Mouse (Mus musculus): ENCODE data around the gene Tanc2. TPM values are rescaled to one million over a fixed set of nuclear protein-coding genes. Genes with fewer than 3 reads are reported as not detected.

The Tanc2 gene
- polyA plus RNA-seq, 1 experiment from 2014 or later: 13.3 TPM

GRCm38 (mm10) chr11:105823759-105824158, 234.0 kb downstream of the Tanc2 start:
- H3K27ac ChIP-seq (ENCODE audit: low read depth): no peak overlapping the region
- WGBS: 58% methylated on average over 2 of the region's 2 CpGs
- DNase-seq (ENCODE audit: low spot score) (no peak), ATAC-seq (replicated peaks; ENCODE audit: low FRiP score, low TSS enrichment, low read depth) (no peak)
- no peak overlapping the region for H3K4me2 ChIP-seq (ENCODE audit: low read length)
- H3K9me3 ChIP-seq (ENCODE audit: control insufficient read depth, low read length): no peaks in the 10 kb centered on the region
- H3K4me1 ChIP-seq (replicated peaks; ENCODE audit: control insufficient read depth, insufficient read depth, low read length): no peaks in the 10 kb centered on the region
- H3K9ac ChIP-seq (ENCODE audit: low read length): no peak overlapping the region
- H3K27me3 ChIP-seq (replicated peaks; ENCODE audit: control insufficient read depth, insufficient read depth, low read length): no peaks in the 10 kb centered on the region
- no peak overlapping the region for H3K4me3 ChIP-seq (ENCODE audit: low read depth, low read length)
- H3K36me3 ChIP-seq (ENCODE audit: control insufficient read depth, insufficient read depth, low read length): no peaks in the 10 kb centered on the region

- no peaks in the 10 kb centered on the region for H3K9me3 ChIP-seq (ENCODE audit: control insufficient read depth, low read length)
- WGBS: 79% methylated on average over 2 of the region's 2 CpGs
Measured at GRCm38 (mm10) chr11:105828175-105828574, 238.4 kb downstream of the Tanc2 start.

GRCm38 (mm10) chr11:105835209-105835608, 245.4 kb downstream of the Tanc2 start:
- WGBS: 91% methylated on average over 4 of the region's 4 CpGs
- H3K27me3 ChIP-seq (replicated peaks; ENCODE audit: control insufficient read depth, insufficient read depth, low read length): no peaks in the 10 kb centered on the region
- no peak overlapping the region for H3K4me3 ChIP-seq (ENCODE audit: low read depth, low read length)
- no peaks in the 10 kb centered on the region for H3K4me1 ChIP-seq (replicated peaks; ENCODE audit: control insufficient read depth, insufficient read depth, low read length)
- H3K27ac ChIP-seq (ENCODE audit: low read depth): no peak overlapping the region
- no peak overlapping the region for H3K9ac ChIP-seq (ENCODE audit: low read length)
- H3K9me3 ChIP-seq (ENCODE audit: control insufficient read depth, low read length): no peaks in the 10 kb centered on the region
- DNase-seq (ENCODE audit: low spot score): no peak
- no peak overlapping the region for H3K4me2 ChIP-seq (ENCODE audit: low read length)
- no peak for ATAC-seq (replicated peaks; ENCODE audit: low FRiP score, low TSS enrichment, low read depth)
- peaks cover 16% of the 10 kb centered on the region for H3K36me3 ChIP-seq (ENCODE audit: control insufficient read depth, insufficient read depth, low read length)

More at GRCm38 (mm10) chr11:105828175-105828574, 238.4 kb downstream of the Tanc2 start:
- DNase-seq (ENCODE audit: low spot score) (no peak), ATAC-seq (replicated peaks; ENCODE audit: low FRiP score, low TSS enrichment, low read depth) (no peak)
- no peaks in the 10 kb centered on the region for H3K4me1 ChIP-seq (replicated peaks; ENCODE audit: control insufficient read depth, insufficient read depth, low read length)
- no peak overlapping the region for H3K27ac ChIP-seq (ENCODE audit: low read depth)
- no peaks in the 10 kb centered on the region for H3K36me3 ChIP-seq (ENCODE audit: control insufficient read depth, insufficient read depth, low read length)
- H3K4me2 ChIP-seq (ENCODE audit: low read length): no peak overlapping the region
- no peak overlapping the region for H3K9ac ChIP-seq (ENCODE audit: low read length)
- H3K4me3 ChIP-seq (ENCODE audit: low read depth, low read length): no peak overlapping the region
- no peaks in the 10 kb centered on the region for H3K27me3 ChIP-seq (replicated peaks; ENCODE audit: control insufficient read depth, insufficient read depth, low read length)

- H3K4me2 ChIP-seq (ENCODE audit: low read length): no peak overlapping the region
- no peaks in the 10 kb centered on the region for H3K4me1 ChIP-seq (replicated peaks; ENCODE audit: control insufficient read depth, insufficient read depth, low read length)
- H3K4me3 ChIP-seq (ENCODE audit: low read depth, low read length): no peak overlapping the region
- no peak overlapping the region for H3K9ac ChIP-seq (ENCODE audit: low read length)
- WGBS: 91% methylated on average over 6 of the region's 6 CpGs
- H3K27ac ChIP-seq (ENCODE audit: low read depth): no peak overlapping the region
- peaks cover 18% of the 10 kb centered on the region for H3K36me3 ChIP-seq (ENCODE audit: control insufficient read depth, insufficient read depth, low read length)
- H3K27me3 ChIP-seq (replicated peaks; ENCODE audit: control insufficient read depth, insufficient read depth, low read length): no peaks in the 10 kb centered on the region
- H3K9me3 ChIP-seq (ENCODE audit: control insufficient read depth, low read length): no peaks in the 10 kb centered on the region
- no peak for DNase-seq (ENCODE audit: low spot score)
- no peak for ATAC-seq (replicated peaks; ENCODE audit: low FRiP score, low TSS enrichment, low read depth)
Measured at GRCm38 (mm10) chr11:105836344-105836891, 246.6 kb downstream of the Tanc2 start.

- no peak for ATAC-seq (replicated peaks; ENCODE audit: low FRiP score, low TSS enrichment, low read depth)
- Histone ChIP-seq H3K4me2 (ENCODE audit: low read length) (no peak overlapping the region), H3K9me3 (ENCODE audit: control insufficient read depth, low read length) (no peaks in the 10 kb centered on the region), H3K27ac (ENCODE audit: low read depth) (no peak overlapping the region), H3K4me1 (replicated peaks; ENCODE audit: control insufficient read depth, insufficient read depth, low read length) (no peaks in the 10 kb centered on the region), H3K36me3 (ENCODE audit: control insufficient read depth, insufficient read depth, low read length) (peaks cover 20% of the 10 kb centered on the region), H3K4me3 (ENCODE audit: low read depth, low read length) (no peak overlapping the region), H3K27me3 (replicated peaks; ENCODE audit: control insufficient read depth, insufficient read depth, low read length) (no peaks in the 10 kb centered on the region), H3K9ac (ENCODE audit: low read length) (no peak overlapping the region)
- no peak for DNase-seq (ENCODE audit: low spot score)
Measured at GRCm38 (mm10) chr11:105837962-105838361, 248.2 kb downstream of the Tanc2 start.

GRCm38 (mm10) chr11:105845901-105846300, 256.1 kb downstream of the Tanc2 start:
- Histone ChIP-seq H3K9me3 (ENCODE audit: control insufficient read depth, low read length) (no peaks in the 10 kb centered on the region), H3K4me3 (ENCODE audit: low read depth, low read length) (no peak overlapping the region), H3K4me1 (replicated peaks; ENCODE audit: control insufficient read depth, insufficient read depth, low read length) (no peaks in the 10 kb centered on the region), H3K9ac (ENCODE audit: low read length) (no peak overlapping the region), H3K4me2 (ENCODE audit: low read length) (no peak overlapping the region), H3K27me3 (replicated peaks; ENCODE audit: control insufficient read depth, insufficient read depth, low read length) (no peaks in the 10 kb centered on the region), H3K27ac (ENCODE audit: low read depth) (no peak overlapping the region), H3K36me3 (ENCODE audit: control insufficient read depth, insufficient read depth, low read length) (0 out of 2 replicates have a peak, but pooled peaks cover 9% of the 10 kb centered on the region)
- DNase-seq (ENCODE audit: low spot score) (no peak), ATAC-seq (replicated peaks; ENCODE audit: low FRiP score, low TSS enrichment, low read depth) (no peak)
- 91% methylated on average over 1 of the region's 1 CpGs for WGBS

GRCm38 (mm10) chr11:105855504-105855903, 265.7 kb downstream of the Tanc2 start:
- ATAC-seq (replicated peaks; ENCODE audit: low FRiP score, low TSS enrichment, low read depth): no peak
- 50% methylated on average over 3 of the region's 3 CpGs for WGBS
- no peak overlapping the region for H3K27ac ChIP-seq (ENCODE audit: low read depth)
- DNase-seq (ENCODE audit: low spot score): no peak
- H3K9me3 ChIP-seq (ENCODE audit: control insufficient read depth, low read length): no peaks in the 10 kb centered on the region
- no peaks in the 10 kb centered on the region for H3K27me3 ChIP-seq (replicated peaks; ENCODE audit: control insufficient read depth, insufficient read depth, low read length)
- H3K4me3 ChIP-seq (ENCODE audit: low read depth, low read length): no peak overlapping the region
- no peak overlapping the region for H3K4me2 ChIP-seq (ENCODE audit: low read length)
- peaks cover 12% of the 10 kb centered on the region; the same call in 1 of the 2 replicates for H3K36me3 ChIP-seq (ENCODE audit: control insufficient read depth, insufficient read depth, low read length)
- H3K4me1 ChIP-seq (replicated peaks; ENCODE audit: control insufficient read depth, insufficient read depth, low read length): no peaks in the 10 kb centered on the region
- H3K9ac ChIP-seq (ENCODE audit: low read length): no peak overlapping the region

- Histone ChIP-seq H3K4me2 (ENCODE audit: low read length) (no peak overlapping the region), H3K4me3 (ENCODE audit: low read depth, low read length) (no peak overlapping the region), H3K27me3 (replicated peaks; ENCODE audit: control insufficient read depth, insufficient read depth, low read length) (no peaks in the 10 kb centered on the region), H3K9me3 (ENCODE audit: control insufficient read depth, low read length) (no peaks in the 10 kb centered on the region), H3K27ac (ENCODE audit: low read depth) (no peak overlapping the region), H3K9ac (ENCODE audit: low read length) (no peak overlapping the region), H3K36me3 (ENCODE audit: control insufficient read depth, insufficient read depth, low read length) (peaks cover 12% of the 10 kb centered on the region; the same call in 1 of the 2 replicates), H3K4me1 (replicated peaks; ENCODE audit: control insufficient read depth, insufficient read depth, low read length) (no peaks in the 10 kb centered on the region)
- DNase-seq (ENCODE audit: low spot score) (no peak), ATAC-seq (replicated peaks; ENCODE audit: low FRiP score, low TSS enrichment, low read depth) (no peak)
Measured at GRCm38 (mm10) chr11:105858063-105858462, 268.3 kb downstream of the Tanc2 start.

GRCm38 (mm10) chr11:105885558-105885957, 295.8 kb downstream of the Tanc2 start:
- H3K36me3 ChIP-seq (ENCODE audit: control insufficient read depth, insufficient read depth, low read length): peaks cover 3% of the 10 kb centered on the region
- no peak overlapping the region for H3K27ac ChIP-seq (ENCODE audit: low read depth)
- no peak for ATAC-seq (replicated peaks; ENCODE audit: low FRiP score, low TSS enrichment, low read depth)
- H3K9ac ChIP-seq (ENCODE audit: low read length): no peak overlapping the region
- H3K4me1 ChIP-seq (replicated peaks; ENCODE audit: control insufficient read depth, insufficient read depth, low read length): no peaks in the 10 kb centered on the region
- no peak overlapping the region for H3K4me3 ChIP-seq (ENCODE audit: low read depth, low read length)
- H3K4me2 ChIP-seq (ENCODE audit: low read length): no peak overlapping the region
- H3K9me3 ChIP-seq (ENCODE audit: control insufficient read depth, low read length): no peaks in the 10 kb centered on the region
- DNase-seq (ENCODE audit: low spot score): no peak
- no peaks in the 10 kb centered on the region for H3K27me3 ChIP-seq (replicated peaks; ENCODE audit: control insufficient read depth, insufficient read depth, low read length)
- WGBS: 88% methylated on average over 1 of the region's 1 CpGs

All from intestine, embryonic 14.5 days (tissue).